Mouse (Mus musculus) intestine, embryonic 15.5 days (tissue): ENCODE data around the gene Ergic2. TPM values are rescaled to one million over a fixed set of nuclear protein-coding genes. Genes with fewer than 3 reads are reported as not detected.
"Not testable (repeated sequence)": the region's sequence is repeated elsewhere in the genome, so short reads cannot be mapped to it uniquely, and the experiment has no call there.

Experiments
- ATAC-seq: fragments of 200-750 bp; cut with Nextera tagmentation; 2 replicates; pipeline ENCODE4 v1.8.0; 2017; ENCODE audit warnings: moderate TSS enrichment, moderate library complexity
- H3K27ac ChIP-seq: fragments of 300-500 bp; sonication (generic); 2 replicates; pipeline ENCODE4 v1.5.1; 2015; ENCODE audit warnings: mild to moderate bottlenecking, inconsistent platforms
- H3K27me3 ChIP-seq: fragments of 300-500 bp; sonication (generic); replicated peaks from 2 replicates; pipeline ENCODE4 v1.6.1; 2015; ENCODE audit warnings: inconsistent platforms
- H3K36me3 ChIP-seq: fragments of 300-500 bp; sonication (generic); 2 replicates; pipeline ENCODE4 v1.6.1; 2015; ENCODE audit warnings: inconsistent platforms
- H3K4me1 ChIP-seq: fragments of 300-500 bp; sonication (generic); replicated peaks from 2 replicates; pipeline ENCODE4 v1.6.1; 2015; ENCODE audit warnings: inconsistent platforms
- H3K4me2 ChIP-seq: fragments of 300-500 bp; sonication (generic); replicated peaks from 2 replicates; pipeline ENCODE4 v1.6.1; 2015; ENCODE audit warnings: mild to moderate bottlenecking, inconsistent platforms
- H3K4me3 ChIP-seq: fragments of 300-500 bp; sonication (generic); replicated peaks from 2 replicates; pipeline ENCODE4 v1.5.1; 2015; ENCODE audit warnings: inconsistent platforms
- H3K9ac ChIP-seq: fragments of 300-500 bp; sonication (generic); 2 replicates; pipeline ENCODE4 v1.6.1; 2015; ENCODE audit warnings: inconsistent platforms
- H3K9me3 ChIP-seq: fragments of 300-500 bp; sonication (generic); 2 replicates; pipeline ENCODE4 v1.6.1; 2016; ENCODE audit warnings: inconsistent platforms
- WGBS: fragments of 180-500 bp; shearing (Covaris S2); methylation state at CpG from one replicate; pipeline ENCODE4 v1.1.7; 2015; 5-methylcytosine and 5-hydroxymethylcytosine counted together
- polyA plus RNA-seq: library from polyadenylated mRNA; unstranded; fragments of >200 nt; fragmentation: Nextera tagmentation; extraction: Ambion mirVana; gene quantifications from 2 replicates; pipeline ENCODE4 v1.2.1, GENCODE M21; 2015

Ergic2 gene
- polyA plus RNA-seq, 1 experiment from 2014 or later, result 215 TPM

DNA sequence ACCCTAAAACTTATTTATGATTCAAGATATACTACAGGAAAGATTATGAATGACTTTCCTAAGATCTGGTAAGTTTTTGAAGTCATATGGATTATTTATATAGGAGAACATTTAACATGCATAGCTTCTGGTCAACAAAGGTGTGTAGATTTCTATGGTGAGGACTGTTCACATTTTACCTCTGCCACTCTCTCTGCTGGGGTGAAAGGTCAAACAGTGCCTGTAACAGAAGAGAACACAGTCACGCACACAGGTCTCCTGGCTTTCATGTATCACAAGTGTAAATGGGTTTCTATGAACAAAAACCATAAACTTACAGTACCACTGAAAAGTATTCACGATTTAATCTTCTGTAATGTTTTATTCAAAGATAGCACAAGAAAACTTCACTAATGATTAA lies 13.0 kb downstream of the Ergic2 start:
- H3K27me3 ChIP-seq, result no peaks in the 10 kb centered on the region
- no peak overlapping the region for H3K27ac ChIP-seq

GRCm38 (mm10) chr6:148193972-148194701 lies 18.0 kb downstream of the Ergic2 start:
- H3K9me3 ChIP-seq, result no peaks in the 10 kb centered on the region
- no peak overlapping the region for H3K4me3 ChIP-seq
- H3K27ac ChIP-seq, result peak overlapping the region; percentile 64
- 64% methylated on average over 6 of the region's 6 CpGs for WGBS
- H3K36me3 ChIP-seq, result 0 out of 2 replicates have a peak, but pooled peaks cover 4% of the 10 kb centered on the region
- no peak overlapping the region for H3K4me2 ChIP-seq
- H3K4me1 ChIP-seq, result no peaks in the 10 kb centered on the region
- ATAC-seq, result peak; percentile 95
- H3K27me3 ChIP-seq, result no peaks in the 10 kb centered on the region
- H3K9ac ChIP-seq, result no peak overlapping the region

More for the DNA sequence above, 13.0 kb downstream of the Ergic2 start:
- Histone ChIP-seq H3K4me1 (no peaks in the 10 kb centered on the region), H3K4me2 (no peak overlapping the region), H3K9me3 (no peaks in the 10 kb centered on the region), H3K9ac (no peak overlapping the region), H3K4me3 (no peak overlapping the region), H3K36me3 (peaks cover 8% of the 10 kb centered on the region)
- ATAC-seq, result peak; percentile 49; the same call in 1 of the 2 replicates
- WGBS, result 69% methylated on average over 2 of the region's 2 CpGs

GRCm38 (mm10) chr6:148185694-148186093 lies 26.5 kb downstream of the Ergic2 start:
- 91% methylated on average over 1 of the region's 1 CpGs for WGBS
- H3K27me3 ChIP-seq, result no peaks in the 10 kb centered on the region
- peak; percentile 80 for ATAC-seq

DNA sequence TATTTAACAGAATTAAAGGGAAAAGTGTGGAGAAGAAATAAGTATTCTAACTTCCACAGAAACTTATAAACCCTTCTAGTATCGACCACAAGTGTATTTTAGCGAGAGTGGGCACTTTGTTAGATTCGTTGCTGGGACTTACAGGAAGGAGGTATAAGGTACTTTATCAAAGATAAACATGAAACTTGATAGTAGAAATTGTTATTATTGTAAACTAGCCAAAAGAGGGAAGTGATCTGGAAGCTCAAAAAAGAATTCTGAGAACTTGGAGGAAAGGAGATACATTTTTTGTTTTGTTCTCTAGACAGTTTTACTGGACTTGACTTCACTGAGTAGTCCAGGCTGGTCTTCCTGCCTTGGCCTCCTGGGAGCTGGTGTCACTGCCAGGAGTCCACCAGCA lies 39.3 kb downstream of the Ergic2 start:
- Histone ChIP-seq H3K27ac (no peak overlapping the region), H3K4me1 (no peaks in the 10 kb centered on the region), H3K27me3 (no peaks in the 10 kb centered on the region), H3K4me3 (no peak overlapping the region), H3K9me3 (no peaks in the 10 kb centered on the region), H3K9ac (no peak overlapping the region), H3K36me3 (no peaks in the 10 kb centered on the region), H3K4me2 (no peak overlapping the region)
- 64% methylated on average over 3 of the region's 3 CpGs for WGBS
- no peak for ATAC-seq

More at GRCm38 (mm10) chr6:148185694-148186093, 26.5 kb downstream of the Ergic2 start:
- no peak overlapping the region for H3K9ac ChIP-seq
- H3K4me3 ChIP-seq, result no peak overlapping the region
- H3K4me2 ChIP-seq, result no peak overlapping the region
- H3K36me3 ChIP-seq, result peaks cover 7% of the 10 kb centered on the region; the same call in 1 of the 2 replicates
- no peaks in the 10 kb centered on the region for H3K4me1 ChIP-seq
- peak overlapping the region; percentile 54; the same call in 1 of the 2 replicates for H3K27ac ChIP-seq
- H3K9me3 ChIP-seq, result no peaks in the 10 kb centered on the region

DNA sequence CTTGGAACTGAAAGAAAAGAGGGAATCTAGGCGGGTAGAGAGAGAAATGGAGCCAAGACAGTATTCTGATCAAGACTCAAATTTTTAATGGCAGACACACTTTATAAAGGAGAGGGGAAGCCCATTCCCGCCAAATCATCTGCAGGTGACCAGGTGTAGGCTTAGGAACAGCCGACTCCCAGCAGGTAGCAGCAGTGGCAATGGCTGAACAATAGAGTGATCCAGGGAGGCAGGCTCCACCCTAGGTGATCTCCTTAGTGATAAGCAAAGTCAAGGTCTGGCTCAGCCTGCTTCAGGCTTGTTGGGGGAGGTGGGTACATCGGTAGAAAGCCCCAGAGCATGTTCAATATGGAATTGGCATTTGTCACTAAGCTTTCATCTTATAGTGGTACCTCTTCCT lies 59.9 kb downstream of the Ergic2 start:
- not testable (repeated sequence) for H3K27ac ChIP-seq, H3K36me3 ChIP-seq, H3K4me1 ChIP-seq, H3K9ac ChIP-seq, H3K27me3 ChIP-seq, ATAC-seq, H3K9me3 ChIP-seq, H3K4me2 ChIP-seq, H3K4me3 ChIP-seq
- 55% methylated on average over 4 of the region's 4 CpGs for WGBS

DNA sequence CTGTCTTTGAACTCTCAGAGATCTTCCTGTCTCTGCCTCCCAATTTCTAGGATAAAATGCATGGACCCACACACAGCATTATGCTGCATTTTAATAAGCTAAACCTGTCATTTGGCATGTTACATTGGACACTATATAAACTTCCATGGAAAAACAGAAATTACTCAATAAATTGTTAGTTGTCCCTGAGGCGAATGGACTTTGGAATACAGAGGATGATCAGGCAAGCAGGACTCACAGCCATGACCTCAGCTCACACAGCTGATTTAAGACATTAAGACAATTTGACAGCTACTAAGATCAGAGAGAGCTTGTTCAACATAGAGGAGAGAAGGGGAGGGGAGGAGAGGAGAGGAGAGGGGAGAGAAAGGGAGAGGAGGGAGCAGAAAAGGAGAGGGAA lies 69.8 kb downstream of the Ergic2 start:
- Histone ChIP-seq H3K4me3 (no peak overlapping the region), H3K4me1 (no peaks in the 10 kb centered on the region), H3K27ac (no peak overlapping the region), H3K36me3 (no peaks in the 10 kb centered on the region), H3K4me2 (no peak overlapping the region), H3K9me3 (no peaks in the 10 kb centered on the region), H3K9ac (no peak overlapping the region), H3K27me3 (no peaks in the 10 kb centered on the region)
- ATAC-seq, result no peak
- WGBS, result 94% methylated on average over 1 of the region's 1 CpGs

DNA sequence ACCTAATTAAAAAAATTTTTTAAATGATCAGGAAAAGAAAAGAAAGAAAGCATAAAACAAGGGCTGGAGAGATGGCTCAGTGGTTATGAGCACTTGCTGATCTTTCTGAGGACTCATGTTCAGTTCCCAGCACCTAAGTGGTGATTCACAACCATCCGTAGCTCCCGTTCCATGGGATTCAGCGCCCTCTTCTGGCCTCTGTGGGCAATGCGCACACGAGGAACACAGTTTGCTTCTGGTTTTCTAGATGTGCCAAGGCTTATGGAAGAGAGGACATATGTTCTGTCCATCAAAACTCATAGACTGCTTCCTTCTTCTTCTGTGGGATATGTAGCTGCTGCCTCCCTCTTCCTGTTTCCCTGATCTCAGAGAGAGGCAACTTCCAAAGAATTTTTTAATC lies 70.3 kb downstream of the Ergic2 start:
- ATAC-seq, result no peak
- Histone ChIP-seq H3K36me3 (no peaks in the 10 kb centered on the region), H3K4me3 (no peak overlapping the region), H3K27me3 (no peaks in the 10 kb centered on the region), H3K9me3 (no peaks in the 10 kb centered on the region), H3K4me1 (no peaks in the 10 kb centered on the region), H3K4me2 (no peak overlapping the region), H3K9ac (no peak overlapping the region), H3K27ac (no peak overlapping the region)
- WGBS, result 83% methylated on average over 5 of the region's 5 CpGs

DNA sequence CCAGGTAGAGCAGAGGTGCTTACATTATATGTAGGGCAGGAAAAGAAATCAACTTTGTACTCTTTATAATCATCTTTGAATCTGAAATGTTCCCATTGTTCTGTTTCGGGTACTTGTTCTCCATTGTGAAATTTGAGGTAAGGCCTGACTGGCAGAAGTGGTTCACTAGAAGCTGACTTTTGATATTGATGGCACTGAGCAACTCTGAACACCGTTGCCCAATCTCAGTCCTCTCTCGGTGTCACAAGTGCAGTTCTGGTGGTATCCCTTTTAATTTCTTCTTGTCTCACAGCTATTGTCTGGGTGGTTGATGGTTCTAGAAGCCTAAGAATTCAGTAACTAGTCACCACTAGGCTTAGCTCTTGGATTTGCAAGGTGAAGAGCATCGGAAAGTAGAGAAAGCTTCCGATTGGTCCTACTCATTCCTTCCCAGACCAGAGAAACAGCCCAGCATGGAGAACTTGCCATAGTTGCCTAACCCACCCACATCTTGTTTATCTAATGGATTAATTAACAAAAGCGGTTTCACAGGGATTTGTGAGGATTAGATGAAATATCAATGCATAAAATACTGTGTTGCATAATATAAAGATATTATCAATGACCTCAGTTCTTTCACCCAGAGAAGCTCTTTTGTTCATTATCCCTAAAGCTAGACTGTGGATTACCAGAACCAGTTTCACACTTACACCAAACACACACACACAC lies 72.7 kb downstream of the Ergic2 start:
- no peak for ATAC-seq
- Histone ChIP-seq H3K4me3 (no peak overlapping the region), H3K4me2 (no peak overlapping the region), H3K36me3 (no peaks in the 10 kb centered on the region), H3K9me3 (no peaks in the 10 kb centered on the region), H3K27me3 (no peaks in the 10 kb centered on the region), H3K9ac (no peak overlapping the region), H3K27ac (no peak overlapping the region), H3K4me1 (no peaks in the 10 kb centered on the region)
- WGBS, result 82% methylated on average over 6 of the region's 6 CpGs

DNA sequence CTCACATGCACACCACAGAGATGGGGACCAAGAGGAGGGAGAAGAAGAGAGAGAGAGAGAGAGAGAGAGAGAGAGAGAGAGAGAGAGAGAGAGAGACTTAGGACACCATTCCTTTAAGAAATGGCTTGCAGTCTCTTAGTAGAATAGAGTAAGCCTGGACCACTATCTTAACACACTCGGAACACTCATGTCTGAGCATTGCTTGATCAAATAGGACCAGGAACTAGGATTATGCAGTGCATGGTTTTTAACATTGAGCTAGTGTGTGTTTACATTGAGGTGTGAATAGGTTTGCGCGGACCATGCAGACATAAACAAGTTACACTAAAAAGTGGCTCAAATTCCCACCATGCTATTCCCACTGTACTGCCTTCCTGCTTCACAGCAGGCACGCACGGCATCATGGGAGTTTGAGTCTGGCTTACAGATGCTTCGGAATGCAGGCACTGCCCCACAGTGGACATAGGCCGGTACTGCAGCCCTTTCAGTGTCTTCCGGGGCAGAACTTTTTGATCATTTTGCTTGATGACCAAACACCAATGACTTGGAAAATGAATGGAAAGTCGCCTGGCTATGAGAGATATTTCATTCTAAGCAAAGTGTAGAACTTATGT lies 76.3 kb downstream of the Ergic2 start:
- no peaks in the 10 kb centered on the region for H3K9me3 ChIP-seq
- H3K9ac ChIP-seq, result no peak overlapping the region
- no peak overlapping the region for H3K4me3 ChIP-seq
- no peak overlapping the region for H3K27ac ChIP-seq
- H3K4me2 ChIP-seq, result no peak overlapping the region
- ATAC-seq, result peak; percentile 84
- no peaks in the 10 kb centered on the region for H3K27me3 ChIP-seq
- no peaks in the 10 kb centered on the region for H3K4me1 ChIP-seq
- no peaks in the 10 kb centered on the region for H3K36me3 ChIP-seq
- 32% methylated on average over 9 of the region's 9 CpGs for WGBS

DNA sequence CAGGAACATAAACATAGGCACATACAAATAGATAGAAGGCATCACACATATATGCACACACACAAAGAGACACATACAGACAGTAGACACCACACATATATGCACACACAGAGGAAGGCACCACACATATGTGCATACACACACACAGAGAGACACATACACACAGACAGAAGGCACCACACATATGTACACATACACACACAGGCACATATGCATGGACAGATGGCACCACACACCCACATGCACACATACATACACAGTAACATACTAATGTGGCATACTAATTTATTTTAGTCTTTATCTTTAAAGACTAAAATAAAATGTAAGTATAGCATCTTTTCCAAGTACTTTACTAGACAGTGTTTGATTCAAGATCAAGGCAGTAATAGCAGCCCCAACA lies 78.6 kb downstream of the Ergic2 start:
- Histone ChIP-seq H3K27me3 (no peaks in the 10 kb centered on the region), H3K4me3 (no peak overlapping the region), H3K36me3 (no peaks in the 10 kb centered on the region), H3K4me1 (no peaks in the 10 kb centered on the region), H3K9me3 (no peaks in the 10 kb centered on the region), H3K9ac (no peak overlapping the region), H3K4me2 (no peak overlapping the region), H3K27ac (no peak overlapping the region)
- ATAC-seq, result no peak

GRCm38 (mm10) chr6:148132314-148132713 lies 79.9 kb downstream of the Ergic2 start:
- H3K4me3 ChIP-seq, result no peak overlapping the region
- no peaks in the 10 kb centered on the region for H3K9me3 ChIP-seq
- H3K9ac ChIP-seq, result no peak overlapping the region
- no peaks in the 10 kb centered on the region for H3K36me3 ChIP-seq
- H3K4me2 ChIP-seq, result no peak overlapping the region
- no peak overlapping the region for H3K27ac ChIP-seq
- no peaks in the 10 kb centered on the region for H3K4me1 ChIP-seq
- no peaks in the 10 kb centered on the region for H3K27me3 ChIP-seq
- ATAC-seq, result no peak
- WGBS, result 75% methylated on average over 10 of the region's 10 CpGs
